Mouse (Mus musculus): ENCODE data around the gene Ern1. TPM values are rescaled to one million over a fixed set of nuclear protein-coding genes. Genes with fewer than 3 reads are reported as not detected.

Ern1 gene
- total RNA-seq (2021), result 10 to 100 TPM; 10.2 to 12.9 TPM

DNA sequence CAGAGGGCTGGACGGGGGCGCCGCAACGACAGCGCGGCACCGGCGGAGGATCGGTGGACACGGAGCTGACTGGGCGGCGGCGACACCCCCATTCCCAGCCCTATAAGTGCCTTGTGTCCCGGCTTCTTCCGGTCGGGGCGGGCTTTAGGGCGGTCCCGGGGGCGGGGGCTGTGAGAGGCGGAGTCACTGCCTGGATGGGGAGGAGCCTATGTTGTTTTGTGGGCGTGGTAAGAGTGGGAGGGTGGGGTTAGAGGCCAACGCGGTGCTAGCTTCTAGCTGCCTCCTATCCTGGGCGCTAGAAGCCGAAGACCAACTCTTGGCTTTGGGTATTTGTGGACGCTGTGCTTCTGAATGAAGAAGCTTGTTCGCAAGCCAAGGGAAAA is at the start of gene Ern1:
Ern1 (minus strand) TSS at position 120 of the 383 bp plus-strand sequence.
- peak; percentile 97 to 99 for DNase-seq
- intact Hi-C loops (cut with DNase I), result no loop called here

DNA sequence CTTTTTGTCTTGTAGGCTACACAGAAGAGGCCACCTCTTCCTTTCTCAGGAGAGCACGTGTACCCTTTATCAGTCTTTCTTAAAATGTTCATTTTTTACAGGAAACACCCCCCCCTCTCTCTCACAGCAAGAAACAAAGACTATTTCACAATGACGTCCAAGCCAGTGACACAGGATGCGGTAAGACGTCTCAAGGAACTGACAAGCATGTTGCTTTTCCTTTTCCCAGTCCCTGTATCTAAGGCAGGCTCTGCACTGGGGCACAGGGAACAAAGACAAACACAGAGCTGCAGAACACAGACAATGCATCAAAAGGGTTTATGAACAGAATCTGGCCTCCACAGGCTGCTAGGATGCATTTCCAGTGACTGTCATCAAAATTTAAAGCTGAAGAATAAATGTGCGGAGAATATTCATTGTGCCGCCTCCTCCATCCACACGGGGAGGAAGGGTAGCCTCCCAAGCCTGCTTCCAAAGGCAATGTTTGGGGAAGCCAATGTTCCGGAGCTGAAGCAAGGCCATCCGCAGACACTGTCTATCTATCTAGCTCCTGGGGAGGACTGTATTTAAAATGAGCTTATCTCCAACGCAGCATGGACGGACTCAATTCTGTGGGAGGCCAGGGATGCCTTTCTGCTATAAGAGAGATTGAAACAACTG is 48.7 kb upstream of the Ern1 start:
- intact Hi-C loops (cut with DNase I), result no loop called here
- no peak for DNase-seq

DNA sequence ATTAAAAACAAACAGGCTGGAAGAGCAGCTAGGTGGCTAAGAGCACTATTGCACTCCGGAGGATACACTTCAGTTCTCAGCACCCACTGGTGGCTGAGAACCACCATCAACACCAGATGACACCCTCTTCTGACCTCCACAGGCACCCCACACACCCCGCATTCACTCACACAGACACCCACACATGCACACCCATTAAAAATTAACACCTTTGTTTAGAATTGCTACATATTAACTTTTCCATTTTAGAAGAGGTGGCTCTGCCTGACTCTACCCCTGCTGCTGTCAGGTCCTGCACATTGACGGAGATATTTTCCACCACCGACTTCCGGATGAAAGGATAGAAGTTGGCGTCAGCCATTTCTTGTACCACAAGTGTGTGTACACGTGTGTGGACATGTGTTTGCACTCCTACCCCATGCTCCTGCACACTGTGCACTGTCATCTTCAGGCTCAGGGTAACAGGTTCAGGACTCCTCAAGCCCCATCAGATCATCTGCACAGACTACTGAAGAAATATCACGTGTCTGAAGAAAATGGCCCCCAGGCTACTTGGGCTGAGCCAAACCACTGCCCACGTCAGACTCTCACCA is 48.1 kb upstream of the Ern1 start:
- no peak for DNase-seq
- intact Hi-C loops (cut with DNase I), result no loop called here

DNA sequence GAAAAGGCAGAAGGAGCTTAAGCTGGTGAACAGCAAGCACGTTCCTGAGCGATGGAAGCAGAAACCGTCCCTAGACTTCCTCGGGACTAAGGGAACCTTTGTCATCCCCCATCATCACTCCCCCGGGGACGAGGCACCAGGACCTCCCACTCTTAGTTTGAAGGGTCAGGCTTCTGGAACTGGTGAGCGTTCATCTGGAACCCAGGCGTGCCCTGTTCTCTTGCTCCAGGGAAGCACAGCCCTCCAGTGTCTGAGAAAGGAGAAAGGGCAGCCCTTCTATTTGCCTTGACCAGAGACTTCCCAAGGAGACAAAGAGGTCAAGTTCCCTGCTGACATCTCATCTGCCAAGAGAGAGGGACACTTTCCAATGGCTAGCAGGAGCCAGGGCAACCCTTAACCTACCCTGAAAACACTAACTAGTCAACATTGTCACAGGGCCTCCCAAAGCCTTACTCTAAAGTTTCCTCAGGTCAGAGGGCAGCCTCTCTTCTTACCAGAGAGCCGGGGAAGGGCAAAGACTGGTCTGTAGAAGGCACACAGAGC is 44.7 kb upstream of the Ern1 start:
- DNase-seq, result no peak
- intact Hi-C loops (cut with DNase I), result no loop called here

DNA sequence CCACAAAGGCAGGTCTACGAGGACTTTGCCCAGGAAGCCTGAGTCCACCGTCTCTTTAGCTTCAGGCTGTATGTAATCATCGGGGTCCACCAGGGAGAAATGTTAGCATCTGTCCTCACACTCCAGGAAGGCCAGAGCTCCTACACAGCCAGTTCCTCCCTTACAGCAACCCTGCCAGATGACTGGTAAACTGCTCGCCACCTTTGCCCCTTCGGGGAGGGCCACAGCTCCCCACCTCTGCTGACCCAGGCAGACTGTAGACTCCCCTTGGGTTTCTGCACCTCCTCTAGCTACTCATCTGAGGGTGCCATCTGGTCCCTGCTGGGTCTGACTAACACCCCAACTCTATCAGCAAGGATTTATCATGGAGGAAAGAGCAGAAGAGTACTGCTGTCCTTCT is 42.1 kb upstream of the Ern1 start:
- no peak for DNase-seq
- intact Hi-C loops (cut with DNase I), result no loop called here

DNA sequence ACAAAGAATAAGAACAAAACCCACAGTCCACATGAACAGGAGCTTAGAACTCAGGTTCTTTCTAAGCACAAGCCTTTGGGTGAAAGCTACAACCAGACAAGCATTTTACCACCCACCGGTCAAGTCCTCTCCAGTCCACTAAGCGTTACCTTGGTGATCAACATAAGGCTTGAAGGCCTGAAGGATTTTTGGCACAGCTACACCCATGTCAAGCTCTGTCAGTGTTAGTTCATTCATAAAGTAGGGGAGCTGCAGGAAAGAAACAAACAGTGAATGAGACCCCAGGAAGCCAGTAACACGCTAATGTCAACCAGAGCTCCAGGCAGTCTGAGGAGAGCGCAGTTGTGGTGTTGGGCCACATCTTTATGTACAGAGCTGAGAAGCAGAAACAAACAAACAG is 41.5 kb upstream of the Ern1 start:
- DNase-seq, result no peak
- intact Hi-C loops (cut with DNase I), result no loop called here

DNA sequence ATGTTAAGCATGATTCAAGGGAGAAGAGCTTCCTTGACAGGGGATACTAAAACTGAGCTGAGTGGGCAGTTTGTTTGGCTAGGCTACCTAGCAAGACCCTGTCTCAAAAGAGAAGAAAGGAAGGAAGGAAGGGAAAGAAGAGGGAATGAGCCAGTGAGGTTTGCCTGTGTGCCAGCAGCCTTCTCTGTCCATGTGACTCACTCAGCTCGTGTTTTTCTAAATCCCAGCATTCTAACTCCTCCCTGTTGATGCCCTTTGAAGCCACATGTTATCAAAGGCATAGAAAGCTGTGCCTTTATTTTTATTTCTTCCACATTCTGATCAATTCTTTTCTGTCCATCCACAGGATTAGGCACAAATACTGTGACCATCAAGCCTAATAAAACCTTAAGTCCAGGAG is 40.3 kb upstream of the Ern1 start:
- intact Hi-C loops (cut with DNase I), result no loop called here

DNA sequence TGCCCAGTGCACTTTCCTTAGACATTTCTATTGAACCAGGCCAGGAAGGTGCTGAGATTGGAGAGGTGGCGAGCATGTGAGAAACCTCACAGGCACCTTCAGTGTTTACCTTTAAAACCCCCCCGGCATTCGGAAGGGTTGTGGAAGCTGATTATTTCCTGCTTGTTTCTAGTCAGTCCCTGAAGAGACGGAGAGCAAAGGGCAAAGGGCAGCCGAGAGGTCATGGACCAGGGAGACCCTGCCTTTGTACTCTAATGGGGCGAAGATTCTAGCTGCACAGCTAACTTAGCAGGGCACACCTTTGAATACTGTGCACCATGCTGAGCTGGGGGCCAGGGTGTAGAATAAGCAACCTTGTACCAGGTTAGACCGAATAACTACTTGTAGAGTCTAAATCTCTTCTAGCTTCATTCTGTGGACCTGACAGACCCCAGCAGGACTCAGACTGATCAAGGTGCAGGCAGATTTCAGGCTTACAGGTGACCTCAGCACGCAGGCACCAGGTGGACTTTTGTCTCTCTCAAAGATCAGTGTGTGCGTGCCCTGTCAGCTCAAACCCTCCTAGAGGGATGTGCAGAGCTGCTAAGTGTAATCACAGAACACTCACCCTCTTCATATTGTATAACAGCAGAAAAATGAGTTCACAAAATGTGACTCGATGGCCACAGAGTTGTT is 39.6 kb upstream of the Ern1 start:
- no peak for DNase-seq
- intact Hi-C loops (cut with DNase I), result no loop called here

More for the DNA sequence above, 40.3 kb upstream of the Ern1 start:
- DNase-seq, result no peak

DNA sequence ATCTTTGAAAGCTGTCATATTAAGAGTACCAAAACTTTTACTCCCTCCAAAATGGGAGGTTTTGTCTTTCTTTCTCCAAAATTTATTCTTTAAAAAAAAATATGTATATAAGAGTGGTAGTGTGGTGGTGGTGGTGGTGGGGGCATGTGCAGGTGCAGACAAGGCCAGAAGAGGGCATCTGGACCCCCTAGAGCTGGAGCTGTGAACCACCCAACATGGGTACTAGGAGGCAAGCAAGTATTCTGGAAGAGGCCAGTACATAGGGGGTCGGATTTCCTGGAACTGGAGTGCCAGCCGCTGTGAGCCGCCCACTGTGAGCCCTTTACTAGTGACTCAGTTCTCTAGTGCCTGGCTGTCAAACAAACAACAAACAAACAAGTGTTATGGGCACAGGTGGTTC is 34.9 kb upstream of the Ern1 start:
- intact Hi-C loops (cut with DNase I), result loop anchor here (5.0 kb wide), 1 partner anchor 90 kb away; the partner anchor contains the start of gene Tex2
- no peak for DNase-seq

DNA sequence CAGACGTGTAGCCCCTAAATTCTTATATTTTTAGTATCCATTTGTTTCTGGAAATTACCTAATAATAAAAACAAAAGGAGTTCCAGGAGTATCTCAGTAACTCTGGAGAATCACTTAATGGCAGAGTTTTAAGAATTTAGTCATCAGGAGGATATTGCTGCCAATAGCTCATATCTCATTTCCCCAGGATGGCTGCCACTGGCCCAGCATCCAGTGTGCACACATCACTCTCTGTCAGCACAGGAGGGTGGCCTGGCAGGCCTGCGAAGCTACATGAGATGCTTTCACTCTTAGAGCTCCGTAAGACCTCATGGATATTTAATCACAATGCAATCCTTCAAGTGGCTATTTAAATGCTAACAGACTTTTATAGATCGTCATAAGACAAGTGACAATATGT is 34.0 kb upstream of the Ern1 start:
- intact Hi-C loops (cut with DNase I), result loop anchor here (5.0 kb wide), 1 partner anchor 91 kb away; the partner anchor contains the start of gene Tex2
- peak in 1 of 2 experiments; percentile 32 for DNase-seq

DNA sequence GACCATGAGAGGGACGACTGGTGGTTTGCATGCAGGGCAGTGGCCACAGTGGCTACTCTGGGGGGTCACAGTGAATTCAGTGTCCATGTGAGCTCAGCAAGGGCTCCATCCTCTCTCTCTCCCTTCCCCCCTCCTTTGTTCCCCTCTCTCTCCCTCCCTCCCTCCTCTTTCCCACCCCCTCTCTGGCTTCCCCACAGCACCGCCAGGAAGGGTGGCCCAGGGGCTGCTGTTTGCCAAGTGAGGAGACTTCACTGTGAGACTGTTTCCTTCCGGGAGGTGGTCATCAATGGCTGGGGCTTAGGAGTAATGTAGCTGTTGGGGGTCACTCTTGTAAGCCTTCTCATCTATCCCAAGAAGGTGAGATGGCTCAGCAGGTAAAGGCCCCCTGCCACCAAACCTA is 32.8 kb upstream of the Ern1 start:
- intact Hi-C loops (cut with DNase I), result loop anchor here (5.0 kb wide), 1 partner anchor 92 kb away; the partner anchor contains the start of gene Tex2
- no peak for DNase-seq

DNA sequence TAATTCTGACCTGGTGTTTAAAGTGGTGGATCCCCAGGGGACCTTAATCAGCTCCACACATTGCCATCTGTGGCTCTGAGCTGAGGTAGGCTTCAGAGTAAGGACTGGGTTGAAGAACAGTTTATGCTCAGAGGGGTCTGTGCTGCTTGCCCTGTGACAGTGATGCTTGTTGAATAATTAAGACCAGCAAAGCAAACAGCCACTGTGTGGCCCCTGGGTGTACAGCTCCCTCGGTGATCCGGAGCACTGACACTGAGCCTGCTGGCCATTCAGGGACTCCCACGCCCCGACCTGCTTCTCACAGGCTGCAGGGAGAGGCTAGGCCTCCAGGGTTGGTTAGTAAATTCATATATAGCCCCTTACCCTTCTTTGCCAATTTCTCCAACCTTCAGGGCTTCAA is 31.9 kb upstream of the Ern1 start:
- intact Hi-C loops (cut with DNase I), result loop anchor here (10.0 kb wide), 1 partner anchor 255 kb away; the partner anchor contains the start of gene Polg2
- DNase-seq, result no peak

DNA sequence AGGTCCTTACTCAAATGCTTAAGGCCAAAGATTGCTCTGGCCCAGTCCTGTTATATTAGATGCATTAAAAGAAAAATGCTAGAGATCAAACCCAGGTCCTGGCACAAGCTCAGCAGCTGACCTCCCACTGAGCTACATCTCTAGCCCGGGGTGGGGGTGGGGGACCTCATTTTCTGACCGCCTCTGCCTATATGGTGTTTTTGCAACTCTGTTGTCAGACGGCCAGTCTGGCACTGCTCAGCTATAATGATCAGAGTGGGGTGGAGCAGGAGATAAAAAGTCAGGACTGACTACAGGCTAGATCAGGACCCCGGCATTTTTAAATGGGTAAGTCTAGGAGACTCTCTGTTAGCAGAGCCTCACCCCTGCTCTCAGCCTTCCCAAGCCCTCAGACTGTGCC is 30.7 kb upstream of the Ern1 start:
- intact Hi-C loops (cut with DNase I), result loop anchor here (10.0 kb wide), 1 partner anchor 256 kb away; the partner anchor contains the start of gene Polg2
- DNase-seq, result no peak

DNA sequence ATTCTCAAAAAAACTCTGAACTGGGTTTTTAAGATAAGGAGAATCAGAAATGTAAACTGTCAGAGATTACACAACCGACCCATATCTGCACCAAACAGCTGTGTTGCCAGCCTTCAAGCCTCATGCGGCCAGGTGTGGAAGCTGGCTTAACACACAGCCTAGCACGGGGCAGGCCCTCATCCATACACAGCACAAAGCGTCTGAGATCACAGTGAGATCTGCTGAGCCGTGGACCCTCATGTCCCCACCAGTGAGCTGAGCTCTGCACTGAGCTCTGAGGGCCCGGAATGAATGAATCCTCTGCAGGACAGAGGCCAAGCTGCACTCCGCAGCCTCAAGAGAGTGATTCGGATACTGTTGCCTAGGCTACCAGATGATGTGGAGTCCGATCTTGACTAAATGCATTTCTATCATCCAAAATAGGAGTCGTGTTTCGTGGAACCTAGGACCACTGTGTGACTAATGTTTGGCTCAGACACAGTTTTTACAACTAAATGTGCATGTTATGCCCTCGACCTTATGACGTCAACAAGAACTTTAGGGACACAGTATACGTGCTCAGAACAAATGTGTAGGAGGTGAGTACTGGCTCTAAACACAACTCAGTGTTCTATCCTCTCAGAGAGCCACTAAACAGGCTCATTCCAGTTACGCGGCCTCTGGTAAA is 27.6 kb upstream of the Ern1 start:
- no peak for DNase-seq
- intact Hi-C loops (cut with DNase I), result loop anchor here (10.0 kb wide), 1 partner anchor 260 kb away; the partner anchor contains the start of gene Polg2

DNA sequence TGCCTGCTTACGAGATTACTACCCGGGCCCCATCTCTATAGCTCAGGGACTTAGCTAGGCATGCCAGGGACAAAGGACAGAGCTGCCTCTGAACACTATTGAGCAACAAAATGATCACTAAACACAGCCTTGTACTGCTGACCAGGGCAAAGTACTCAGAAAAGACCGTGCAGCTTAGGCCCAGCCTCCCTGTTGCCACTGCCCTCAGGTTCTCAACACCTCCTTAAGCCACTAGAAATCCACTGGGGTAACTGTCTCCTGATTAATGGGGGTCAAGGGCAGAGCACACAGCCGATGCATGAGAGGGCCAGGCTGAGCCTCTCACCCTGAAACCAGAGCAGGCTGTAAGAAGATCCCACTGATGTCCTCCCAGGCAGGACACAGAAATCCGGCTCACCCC is 26.8 kb upstream of the Ern1 start:
- intact Hi-C loops (cut with DNase I), result loop anchor here (10.0 kb wide), 1 partner anchor 260 kb away; the partner anchor contains the start of gene Polg2
- no peak for DNase-seq

DNA sequence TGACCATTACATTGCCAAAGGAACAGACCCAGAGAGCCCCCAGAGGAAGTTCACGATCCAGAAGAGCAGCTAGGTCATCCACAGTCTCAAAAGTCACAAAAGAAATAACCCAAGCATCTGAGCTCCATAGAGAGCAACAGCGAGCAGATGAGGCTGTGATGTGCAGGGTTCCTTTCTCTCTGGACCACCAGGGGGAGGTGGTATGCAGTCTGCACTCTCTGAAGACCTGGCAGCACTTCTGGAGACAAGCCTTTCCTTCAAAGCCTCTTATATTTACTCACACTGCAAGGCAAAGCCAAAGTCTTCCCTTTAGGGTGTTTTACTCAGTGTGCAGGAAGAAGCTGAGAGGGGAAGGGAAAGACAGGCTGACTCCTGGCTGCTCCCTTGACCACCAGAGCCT is 25.5 kb upstream of the Ern1 start:
- intact Hi-C loops (cut with DNase I), result loop anchor here (1.0 to 10.0 kb wide), 2 partner anchors 114 to 262 kb away; partner anchors contain the start of gene Polg2
- peak; percentile 50 to 62 for DNase-seq

DNA sequence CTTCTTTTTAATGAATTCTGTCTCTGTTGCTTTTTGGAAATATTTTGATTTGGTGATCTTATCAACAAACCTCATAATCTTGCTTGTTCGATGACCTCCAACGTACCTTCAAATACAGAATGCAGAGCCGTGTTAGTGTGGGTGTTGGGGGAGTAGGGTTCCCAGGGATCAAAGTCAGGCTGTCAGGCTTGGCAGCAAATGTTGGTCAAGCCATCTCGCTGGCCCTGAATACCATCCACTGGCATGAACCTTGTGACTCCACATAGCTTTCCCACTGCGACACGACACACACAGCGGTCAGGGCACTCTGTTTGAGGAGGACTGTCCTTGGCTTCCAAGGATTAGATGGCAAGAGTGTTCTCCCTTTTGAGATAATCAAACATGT is 24.3 kb upstream of the Ern1 start:
- no peak for DNase-seq
- intact Hi-C loops (cut with DNase I), result loop anchor here (10.0 kb wide), 1 partner anchor 263 kb away; the partner anchor contains the start of gene Polg2

DNA sequence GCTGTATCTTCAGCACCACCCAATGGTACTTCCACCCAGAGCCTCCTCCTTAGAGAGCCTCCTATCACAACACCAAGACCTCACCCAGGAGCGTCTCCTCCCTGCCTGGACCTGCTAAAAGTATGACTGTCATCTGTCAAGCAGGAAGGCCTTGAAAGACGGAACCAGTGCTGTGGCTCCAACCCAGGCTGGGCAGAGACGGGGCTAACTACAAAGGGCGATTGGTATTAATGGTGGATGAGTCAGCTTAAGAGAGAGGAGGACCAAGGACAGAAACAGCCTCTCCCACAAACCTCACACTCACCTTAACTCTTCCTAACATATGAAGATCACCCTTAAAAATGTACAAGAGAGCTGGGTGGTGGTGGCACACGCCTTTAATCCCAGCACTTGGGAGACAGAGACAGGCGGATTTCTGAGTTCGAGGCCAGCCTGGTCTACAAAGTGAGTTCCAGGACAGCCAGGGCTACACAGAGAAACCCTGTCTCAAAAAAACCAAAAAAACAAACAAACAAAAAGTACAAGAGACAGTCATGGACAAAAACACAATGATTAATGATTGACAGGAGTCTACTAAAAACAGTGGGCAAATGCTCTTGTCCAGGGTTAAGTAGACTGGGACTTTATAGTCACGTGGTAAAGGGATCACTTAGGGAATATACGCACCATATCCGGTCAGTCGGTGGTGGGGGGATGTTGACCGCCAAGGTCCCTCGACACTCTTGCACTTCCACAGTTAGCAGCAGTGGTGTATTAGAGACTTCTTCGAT is 23.8 kb upstream of the Ern1 start:
- intact Hi-C loops (cut with DNase I), result loop anchor here (10.0 kb wide), 1 partner anchor 263 kb away; the partner anchor contains the start of gene Polg2
- DNase-seq, result no peak

DNA sequence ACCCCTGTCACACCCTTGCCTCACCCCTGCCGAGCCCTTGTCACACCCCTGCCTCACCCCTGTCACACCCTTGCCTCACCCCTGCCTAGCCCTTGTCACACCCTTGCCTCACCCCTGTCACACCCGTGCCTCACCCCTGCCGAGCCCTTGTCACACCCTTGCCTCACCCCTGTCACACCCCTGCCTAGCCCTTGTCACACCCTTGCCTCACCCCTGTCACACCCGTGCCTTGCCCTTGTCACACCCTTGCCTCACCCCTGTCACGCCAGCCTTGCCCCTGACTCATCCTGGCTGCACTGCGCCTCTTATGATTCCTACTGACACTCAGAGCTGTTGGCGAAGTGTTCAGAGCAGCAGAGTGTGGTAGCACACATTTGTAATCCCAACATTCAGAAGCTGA is 20.0 kb upstream of the Ern1 start:
- no peak for DNase-seq
- intact Hi-C loops (cut with DNase I), result no loop called here

DNA sequence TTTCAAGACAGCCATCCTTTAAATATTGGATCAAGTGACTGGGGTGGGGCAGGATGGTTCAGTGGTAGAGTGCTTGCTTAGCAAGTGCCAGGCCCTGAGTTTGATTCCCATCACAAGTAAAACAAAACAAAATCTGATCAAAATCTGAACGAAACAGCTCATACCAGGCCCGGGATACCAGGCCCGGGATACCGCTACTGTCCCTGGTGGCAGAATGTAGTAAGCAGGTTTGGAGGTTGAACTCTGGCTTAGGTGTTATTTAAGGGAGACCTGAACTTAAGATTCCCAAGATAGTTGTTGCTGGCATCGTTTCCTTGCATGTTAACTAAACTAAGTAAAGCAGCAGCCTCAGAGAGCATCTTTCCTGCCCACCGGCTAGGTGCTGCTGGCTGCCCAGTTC is 18.6 kb upstream of the Ern1 start:
- intact Hi-C loops (cut with DNase I), result no loop called here
- DNase-seq, result no peak
